In the genomic region with DNA sequence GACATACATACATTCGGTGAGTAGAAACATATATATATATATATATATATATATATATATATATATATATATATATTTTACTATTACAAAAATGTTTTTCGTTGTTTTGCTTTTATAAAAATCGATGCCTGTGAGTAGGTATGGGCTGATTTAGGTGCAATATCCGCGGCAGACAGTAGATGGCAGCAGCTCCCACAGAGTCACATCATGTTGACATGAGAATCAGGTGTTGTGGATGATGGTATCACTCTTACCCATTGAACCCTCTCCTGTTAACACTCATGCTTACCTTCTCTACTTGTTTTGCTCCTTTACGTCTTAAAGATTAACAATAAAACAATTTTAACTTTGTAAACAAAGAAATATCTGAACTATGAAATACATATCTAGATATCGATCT, we compare ENCODE assay signal across 8 mouse cellular contexts.
DNase-seq lines count a peak whose midpoint lies in the region; ATAC-seq and TF ChIP-seq lines count a peak whose summit lies in the region.

No protein-coding gene starts in this region.

- no peak overlapping the region for H3K9ac ChIP-seq in forebrain, postnatal 0 days
- H3K9ac ChIP-seq in kidney, postnatal 0 days (ENCODE audit: low read depth, low read length), result no peak overlapping the region

- WGBS in forebrain, postnatal 0 days, result 35% methylated on average over 7 of the region's 7 CpGs
- WGBS in kidney, postnatal 0 days, result 34% methylated on average over 7 of the region's 7 CpGs

- H3K27me3 ChIP-seq in E14TG2a.4 (ENCODE audit: insufficient read depth, low read length), result no peaks in the 10 kb centered on the region
- no peaks in the 10 kb centered on the region for H3K27me3 ChIP-seq in forebrain, postnatal 0 days (ENCODE audit: insufficient read depth, low read length)
- H3K27me3 ChIP-seq in kidney, postnatal 0 days (ENCODE audit: insufficient read depth, low read length), result no peaks in the 10 kb centered on the region

- no peak overlapping the region for H3K27ac ChIP-seq in forebrain, postnatal 0 days (ENCODE audit: low read depth, low read length)
- H3K27ac ChIP-seq in kidney, postnatal 0 days, result no peak overlapping the region

- no peaks in the 10 kb centered on the region for H3K4me1 ChIP-seq in E14TG2a.4 (replicated peaks; ENCODE audit: low read depth, low read length)
- no peaks in the 10 kb centered on the region for H3K4me1 ChIP-seq in forebrain, postnatal 0 days (ENCODE audit: insufficient read depth)
- H3K4me1 ChIP-seq in kidney, postnatal 0 days (replicated peaks; ENCODE audit: insufficient read depth, low read length), result no peaks in the 10 kb centered on the region

- H3K4me3 ChIP-seq in E14TG2a.4 (replicated peaks; ENCODE audit: low read length), result no peak overlapping the region
- H3K4me3 ChIP-seq in forebrain, postnatal 0 days (ENCODE audit: low read depth, low read length), result no peak overlapping the region
- H3K4me3 ChIP-seq in kidney, postnatal 0 days (replicated peaks; ENCODE audit: low read depth, low read length), result no peak overlapping the region

- DNase-seq in 416B (ENCODE audit: low read depth), result peak; percentile 44
- peak; percentile 47 for DNase-seq in cerebellum, adult 11 months
- peak; percentile 69 for DNase-seq in forebrain, postnatal 0 days
- DNase-seq in kidney, postnatal 0 days (ENCODE audit: low spot score), result peak; percentile 41
- peak; percentile 33 to 39 for DNase-seq in lung, adult 18-20 months
- peak; percentile 66 for DNase-seq in right cerebral cortex, postnatal 14 days

- H3K36me3 ChIP-seq in E14TG2a.4 (ENCODE audit: insufficient read depth, low read length), result no peaks in the 10 kb centered on the region
- no peaks in the 10 kb centered on the region for H3K36me3 ChIP-seq in forebrain, postnatal 0 days (ENCODE audit: insufficient read depth)
- H3K36me3 ChIP-seq in kidney, postnatal 0 days (ENCODE audit: insufficient read depth, low read length), result no peaks in the 10 kb centered on the region

- no peaks in the 10 kb centered on the region for H3K9me3 ChIP-seq in E14TG2a.4 (ENCODE audit: low read length)
- no peaks in the 10 kb centered on the region for H3K9me3 ChIP-seq in forebrain, postnatal 0 days (ENCODE audit: low read length)
- H3K9me3 ChIP-seq in kidney, postnatal 0 days (replicated peaks; ENCODE audit: low read length), result no peaks in the 10 kb centered on the region

- TF ChIP-seq CTCF in E14TG2a.4 (conservative IDR thresholded peaks at IDR 0.05; ENCODE audit: low read length), result peak; percentile 60
- TF ChIP-seq CTCF in forebrain, postnatal 0 days (IDR thresholded peaks at IDR 0.05; ENCODE audit: low read depth), result peak; percentile 81
- peak; percentile 82 for TF ChIP-seq CTCF in kidney, postnatal 0 days (IDR thresholded peaks at IDR 0.05; ENCODE audit: low read depth)

- ATAC-seq in forebrain, postnatal 0 days, result peak; percentile 40; the same call in 1 of the 2 replicates
- ATAC-seq in kidney, postnatal 0 days (replicated peaks; ENCODE audit: low FRiP score, low read depth), result no peak
- no peak for ATAC-seq in erythroblast, adult 5-6 weeks (replicated peaks; ENCODE audit: low FRiP score, poor library complexity, severe bottlenecking)

- no peak overlapping the region for H3K4me2 ChIP-seq in forebrain, postnatal 0 days (ENCODE audit: low read depth)
- H3K4me2 ChIP-seq in kidney, postnatal 0 days (ENCODE audit: low read length), result no peak overlapping the region
